Mouse (Mus musculus): ENCODE results near the gene Itga11.
"Not testable (repeated sequence)": the region's sequence is repeated elsewhere in the genome, so short reads cannot be mapped to it uniquely, and the experiment has no call there.

Gene Itga11

GRCm38 (mm10) chr9:62677641-62678549, at the start of gene Itga11:
Gene Itga11, plus strand, starts transcription at chr9:62677826.
- peak; percentile 61 for DNase-seq (ENCODE audit: low spot score)

GRCm38 (mm10) chr9:62630631-62631240, 46.9 kb upstream of the Itga11 start:
- DNase-seq (ENCODE audit: low spot score) = no peak

- DNase-seq (ENCODE audit: low spot score) = no peak
These were observed 45.2 kb upstream of the Itga11 start for GRCm38 (mm10) chr9:62632392-62632791.

- DNase-seq (ENCODE audit: low spot score) = no peak
These were observed 39.6 kb upstream of the Itga11 start for GRCm38 (mm10) chr9:62638045-62638444.

- peak; percentile 69 for DNase-seq (ENCODE audit: low spot score)
These were observed 37.9 kb upstream of the Itga11 start for GRCm38 (mm10) chr9:62639686-62640085.

GRCm38 (mm10) chr9:62640188-62640587, 37.4 kb upstream of the Itga11 start:
- no peak for DNase-seq (ENCODE audit: low spot score)

- no peak for DNase-seq (ENCODE audit: low spot score)
These were observed 31.8 kb upstream of the Itga11 start for GRCm38 (mm10) chr9:62645716-62646400.

- DNase-seq (ENCODE audit: low spot score) = no peak
These were observed 30.9 kb upstream of the Itga11 start for GRCm38 (mm10) chr9:62646721-62647183.

GRCm38 (mm10) chr9:62649444-62649843, 28.2 kb upstream of the Itga11 start:
- DNase-seq (ENCODE audit: low spot score) = no peak

GRCm38 (mm10) chr9:62650764-62651163, 26.9 kb upstream of the Itga11 start:
- no peak for DNase-seq (ENCODE audit: low spot score)

GRCm38 (mm10) chr9:62654336-62654735, 23.3 kb upstream of the Itga11 start:
- no peak for DNase-seq (ENCODE audit: low spot score)

- DNase-seq (ENCODE audit: low spot score) = no peak
These were observed 19.6 kb upstream of the Itga11 start for GRCm38 (mm10) chr9:62658016-62658415.

GRCm38 (mm10) chr9:62659026-62659425, 18.6 kb upstream of the Itga11 start:
- no peak for DNase-seq (ENCODE audit: low spot score)

GRCm38 (mm10) chr9:62660971-62661370, 16.7 kb upstream of the Itga11 start:
- DNase-seq (ENCODE audit: low spot score) = not testable (repeated sequence)

- DNase-seq (ENCODE audit: low spot score) = no peak
These were observed 14.2 kb upstream of the Itga11 start for GRCm38 (mm10) chr9:62663443-62663842.

GRCm38 (mm10) chr9:62664115-62664725, 13.4 kb upstream of the Itga11 start:
- DNase-seq (ENCODE audit: low spot score) = no peak

GRCm38 (mm10) chr9:62665892-62666291, 11.7 kb upstream of the Itga11 start:
- no peak for DNase-seq (ENCODE audit: low spot score)

- DNase-seq (ENCODE audit: low spot score) = no peak
These were observed 9.1 kb upstream of the Itga11 start for GRCm38 (mm10) chr9:62668503-62668902.

- no peak for DNase-seq (ENCODE audit: low spot score)
These were observed 4.4 kb upstream of the Itga11 start for GRCm38 (mm10) chr9:62673241-62673640.

GRCm38 (mm10) chr9:62675172-62675571, 2.5 kb upstream of the Itga11 start:
- no peak for DNase-seq (ENCODE audit: low spot score)

GRCm38 (mm10) chr9:62678550-62679155, 1.0 kb downstream of the Itga11 start:
- peak; percentile 10 for DNase-seq (ENCODE audit: low spot score)

- DNase-seq (ENCODE audit: low spot score) = no peak
These were observed 1.8 kb downstream of the Itga11 start for GRCm38 (mm10) chr9:62679398-62679797.
